Mouse (Mus musculus) liver, embryonic 13.5 days (tissue): ENCODE measurements at regions not wholly inside any gene's neighbourhood (a gene's known extent, or its start where the extent isn't known, plus 50 kb on each side); places are given as distances from the start of the nearest gene placed in this dataset.

Source experiments
- ATAC-seq: fragments of 200-750 bp; cut with Nextera tagmentation; 2 replicates; pipeline ENCODE4 v1.8.0; 2017; ENCODE audit warnings: low read depth, mild to moderate bottlenecking, moderate number of reproducible peaks, moderate library complexity
- DNase-seq: peaks from one replicate; pipeline ENCODE4 v3.0.0; 2022
- H3K27ac ChIP-seq: fragments of 300-500 bp; sonication (generic); 2 replicates; pipeline ENCODE4 v1.5.1; 2015; ENCODE audit warnings: moderate library complexity, mild to moderate bottlenecking, inconsistent platforms
- H3K27me3 ChIP-seq: fragments of 300-500 bp; sonication (generic); 2 replicates; pipeline ENCODE4 v1.6.1; 2015; ENCODE audit warnings: mild to moderate bottlenecking, inconsistent platforms
- H3K36me3 ChIP-seq: fragments of 300-500 bp; sonication (generic); 2 replicates; pipeline ENCODE4 v1.6.1; 2015; ENCODE audit warnings: mild to moderate bottlenecking, inconsistent platforms
- H3K4me1 ChIP-seq: fragments of 300-500 bp; sonication (generic); replicated peaks from 2 replicates; pipeline ENCODE4 v1.6.1; 2015; ENCODE audit warnings: inconsistent platforms
- H3K4me2 ChIP-seq: fragments of 300-500 bp; sonication (generic); 2 replicates; pipeline ENCODE4 v1.6.1; 2015; ENCODE audit warnings: inconsistent platforms, mild to moderate bottlenecking, moderate library complexity
- H3K4me3 ChIP-seq: fragments of 300-500 bp; sonication (generic); replicated peaks from 2 replicates; pipeline ENCODE4 v1.5.1; 2015; ENCODE audit warnings: mild to moderate bottlenecking, inconsistent platforms
- H3K9ac ChIP-seq: fragments of 300-500 bp; sonication (generic); 2 replicates; pipeline ENCODE4 v1.6.1; 2015; ENCODE audit warnings: mild to moderate bottlenecking, inconsistent platforms
- H3K9me3 ChIP-seq: fragments of 300-500 bp; sonication (generic); replicated peaks from 2 replicates; pipeline ENCODE4 v1.6.1; 2016; ENCODE audit warnings: inconsistent platforms
- WGBS: fragments of 180-500 bp; shearing (Covaris S2); methylation state at CpG from one replicate; pipeline ENCODE4 v1.1.7; 2015; ENCODE audit not compliant: insufficient replicate concordance; 5-methylcytosine and 5-hydroxymethylcytosine counted together

DNA sequence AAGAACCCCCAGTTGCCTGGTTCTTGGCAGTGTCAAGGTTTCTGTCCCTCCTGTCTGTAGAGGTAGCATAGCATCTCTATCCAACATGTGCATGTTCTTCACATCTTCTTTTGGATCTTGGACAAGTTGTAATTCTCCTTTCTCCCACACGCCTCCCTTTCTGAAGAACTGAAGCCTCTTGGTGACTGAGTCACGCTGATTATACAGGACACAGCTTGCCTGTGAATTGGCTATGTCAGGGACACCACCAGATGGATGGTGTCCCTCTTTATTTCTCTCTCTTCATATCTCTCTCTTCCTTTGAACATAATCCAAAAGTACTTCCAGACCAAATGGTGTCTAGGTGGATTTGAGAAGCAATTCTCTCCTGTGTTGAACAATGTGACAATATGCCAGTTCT is 105.9 kb upstream of the Arhgap24 start:
- Histone ChIP-seq H3K27me3 (no peaks in the 10 kb centered on the region), H3K36me3 (no peaks in the 10 kb centered on the region), H3K9ac (no peak overlapping the region), H3K4me3 (no peak overlapping the region), H3K9me3 (no peaks in the 10 kb centered on the region), H3K4me2 (no peak overlapping the region), H3K4me1 (no peaks in the 10 kb centered on the region), H3K27ac (no peak overlapping the region)
- ATAC-seq (no peak), DNase-seq (no peak)
- 54% methylated on average over 2 of the region's 2 CpGs for WGBS

- H3K9ac ChIP-seq = no peak overlapping the region
- ATAC-seq = no peak
- 55% methylated on average over 3 of the region's 3 CpGs for WGBS
- no peak overlapping the region for H3K4me3 ChIP-seq
- H3K4me2 ChIP-seq = no peak overlapping the region
- H3K4me1 ChIP-seq = no peaks in the 10 kb centered on the region
- no peaks in the 10 kb centered on the region for H3K36me3 ChIP-seq
- no peaks in the 10 kb centered on the region for H3K9me3 ChIP-seq
- H3K27ac ChIP-seq = no peak overlapping the region
- no peaks in the 10 kb centered on the region for H3K27me3 ChIP-seq
- DNase-seq = no peak
Measured at GRCm38 (mm10) chr5:102393941-102394340, 87.2 kb upstream of the Arhgap24 start.

GRCm38 (mm10) chr5:102395608-102396146 is 85.5 kb upstream of the Arhgap24 start:
- no peak for ATAC-seq
- Histone ChIP-seq H3K9ac (no peak overlapping the region), H3K4me3 (no peak overlapping the region), H3K9me3 (no peaks in the 10 kb centered on the region), H3K4me1 (no peaks in the 10 kb centered on the region), H3K27me3 (no peaks in the 10 kb centered on the region), H3K4me2 (no peak overlapping the region), H3K27ac (no peak overlapping the region), H3K36me3 (no peaks in the 10 kb centered on the region)
- 52% methylated on average over 11 of the region's 11 CpGs for WGBS
- no peak for DNase-seq

DNA sequence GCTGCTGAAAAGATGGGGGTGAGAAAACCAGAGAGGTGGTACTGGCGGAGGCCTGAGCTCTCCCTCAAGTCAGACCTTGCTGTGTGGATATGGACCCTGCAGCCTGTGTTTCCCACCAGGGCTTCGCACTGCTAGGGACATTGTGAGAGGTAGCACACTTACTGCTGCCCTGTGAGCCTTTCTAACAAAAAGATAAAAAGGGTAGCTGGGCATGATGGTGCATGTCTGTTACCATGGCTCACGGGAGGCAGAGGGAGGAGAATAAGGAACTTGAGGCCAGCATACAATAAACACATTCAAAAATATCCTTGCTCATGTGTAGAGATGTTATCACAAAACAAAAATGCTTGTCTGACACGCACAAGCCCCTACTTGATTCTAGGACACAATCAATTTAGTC is 82.2 kb upstream of the Arhgap24 start:
- ATAC-seq = no peak
- Histone ChIP-seq H3K27ac (no peak overlapping the region), H3K4me3 (no peak overlapping the region), H3K27me3 (no peaks in the 10 kb centered on the region), H3K9ac (no peak overlapping the region), H3K4me1 (no peaks in the 10 kb centered on the region), H3K9me3 (no peaks in the 10 kb centered on the region), H3K36me3 (no peaks in the 10 kb centered on the region), H3K4me2 (no peak overlapping the region)
- no peak for DNase-seq
- 54% methylated on average over 4 of the region's 4 CpGs for WGBS

DNA sequence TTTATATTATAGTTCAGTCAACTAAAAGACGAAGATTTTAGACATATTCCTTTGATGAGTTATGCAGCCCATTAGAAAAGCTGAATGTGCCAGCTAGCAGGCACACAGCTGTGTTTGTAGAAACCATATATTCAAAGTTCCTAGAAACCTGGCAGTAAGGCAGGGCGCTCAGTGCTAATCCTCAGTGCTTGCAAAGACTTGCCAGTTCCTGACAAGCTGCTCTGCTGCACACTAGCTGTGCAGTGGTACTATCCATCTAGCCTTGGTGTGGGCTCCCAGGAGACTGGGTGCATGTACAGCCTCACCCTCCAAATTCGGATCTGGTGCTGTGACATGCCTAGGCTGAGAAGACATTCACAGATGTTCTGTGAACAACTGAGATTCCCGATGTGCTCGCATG is 63.5 kb upstream of the Arhgap24 start:
- no peaks in the 10 kb centered on the region; the same call in 1 of the 2 replicates for H3K9me3 ChIP-seq
- DNase-seq = no peak
- WGBS = 63% methylated on average over 5 of the region's 5 CpGs
- no peak overlapping the region for H3K9ac ChIP-seq
- no peak overlapping the region for H3K4me2 ChIP-seq
- no peak overlapping the region for H3K4me3 ChIP-seq
- no peak for ATAC-seq
- H3K27ac ChIP-seq = no peak overlapping the region
- H3K36me3 ChIP-seq = no peaks in the 10 kb centered on the region
- H3K4me1 ChIP-seq = no peaks in the 10 kb centered on the region
- H3K27me3 ChIP-seq = no peaks in the 10 kb centered on the region

GRCm38 (mm10) chr5:102419089-102419488 is 62.1 kb upstream of the Arhgap24 start:
- Histone ChIP-seq H3K27ac (no peak overlapping the region), H3K27me3 (no peaks in the 10 kb centered on the region), H3K9me3 (no peaks in the 10 kb centered on the region; the same call in 1 of the 2 replicates), H3K36me3 (no peaks in the 10 kb centered on the region), H3K4me2 (no peak overlapping the region), H3K9ac (no peak overlapping the region), H3K4me1 (no peaks in the 10 kb centered on the region), H3K4me3 (no peak overlapping the region)
- ATAC-seq = no peak
- 38% methylated on average over 1 of the region's 1 CpGs for WGBS
- DNase-seq = no peak

GRCm38 (mm10) chr5:102424636-102425242 is 56.5 kb upstream of the Arhgap24 start:
- H3K9me3 ChIP-seq = no peaks in the 10 kb centered on the region; the same call in 1 of the 2 replicates
- no peaks in the 10 kb centered on the region for H3K36me3 ChIP-seq
- H3K4me1 ChIP-seq = no peaks in the 10 kb centered on the region
- 69% methylated on average over 16 of the region's 16 CpGs for WGBS
- no peak for DNase-seq
- no peaks in the 10 kb centered on the region for H3K27me3 ChIP-seq
- no peak for ATAC-seq
- H3K4me2 ChIP-seq = no peak overlapping the region
- no peak overlapping the region for H3K27ac ChIP-seq
- H3K4me3 ChIP-seq = no peak overlapping the region
- H3K9ac ChIP-seq = no peak overlapping the region

- WGBS = 54% methylated on average over 3 of the region's 3 CpGs
- DNase-seq = no peak
- Histone ChIP-seq H3K4me1 (no peaks in the 10 kb centered on the region), H3K36me3 (no peaks in the 10 kb centered on the region), H3K27me3 (no peaks in the 10 kb centered on the region), H3K9me3 (no peaks in the 10 kb centered on the region), H3K9ac (no peak overlapping the region), H3K4me2 (no peak overlapping the region), H3K4me3 (no peak overlapping the region), H3K27ac (no peak overlapping the region)
- no peak for ATAC-seq
Measured at GRCm38 (mm10) chr5:102428310-102428709, 52.9 kb upstream of the Arhgap24 start.
